Mouse (Mus musculus): ENCODE data around the gene Gpn2. TPM values are rescaled to one million over a fixed set of nuclear protein-coding genes. Genes with fewer than 3 reads are reported as not detected.

Gene Gpn2
- total and polyA plus RNA-seq, 3 experiments, result 35.9 to 36.8 (median 36.2) TPM

DNA sequence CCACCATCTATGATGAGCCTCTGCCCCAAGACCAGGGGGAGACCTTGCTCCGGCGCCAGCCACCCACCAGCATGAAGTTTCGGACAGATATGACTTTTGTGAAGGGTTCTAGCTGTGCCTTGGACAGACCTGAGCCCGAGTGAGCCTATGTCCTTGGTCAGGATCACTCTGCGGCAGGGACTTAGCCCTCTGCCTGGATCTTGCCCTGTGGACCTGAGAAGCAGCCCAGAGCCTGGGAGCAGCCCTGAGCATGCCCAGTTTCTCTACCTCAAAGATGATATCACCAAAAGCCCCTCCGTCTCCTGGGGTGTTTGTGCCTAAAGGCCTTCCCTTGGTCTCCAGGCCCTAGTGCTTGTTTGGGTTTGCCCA, 488 bp upstream of the Gpn2 start:
- peaks cover 6% of the 10 kb centered on the region; the same call in 1 of the 2 replicates for H3K79me2 ChIP-seq (replicated peaks; ENCODE audit: control insufficient read depth, extremely low read depth, insufficient read depth, poor library complexity, severe bottlenecking)
- H3K4me3 ChIP-seq (replicated peaks in 1 of 3; ENCODE audit: low read depth in 2 of 3, low read length in 2 of 3, poor library complexity in 1 of 3), result peak overlapping the region; percentile 78 to 99 (median 90)
- in situ Hi-C loops (cut with MboI; ENCODE audit: low pct_ligation_motif_present, low pct_unique_long_range_greater_than_20kb, low sequenced_read_pairs), result loop anchor here (25.0 kb wide), 1 partner anchor 504 kb away; the partner anchor contains the start of gene Cd52
- TF ChIP-seq USF1 (IDR thresholded peaks at IDR 0.05; ENCODE audit: low read depth, low read length) (no peak), KAT2A (IDR thresholded peaks at IDR 0.05; ENCODE audit: insufficient replicate concordance, low read length) (no peak), SMC3 (IDR thresholded peaks at IDR 0.05; ENCODE audit: low read depth, low read length) (no peak), HCFC1 (IDR thresholded peaks at IDR 0.05; ENCODE audit: low read depth, low read length) (no peak), CHD1 (IDR thresholded peaks at IDR 0.05; ENCODE audit: low read depth, low read length) (no peak), MAFK (IDR thresholded peaks at IDR 0.05; ENCODE audit: insufficient replicate concordance, low read length) (no peak), USF2 (conservative IDR thresholded peaks at IDR 0.05; ENCODE audit: low read depth, low read length) (no peak), NRF1 (IDR thresholded peaks at IDR 0.05; ENCODE audit: low read depth, low read length) (no peak), ZMIZ1 (IDR thresholded peaks at IDR 0.05; ENCODE audit: low read depth, low read length) (no peak), POLR2A (IDR thresholded peaks at IDR 0.05; ENCODE audit: low read depth, low read length) (no peak), E2F4 (IDR thresholded peaks at IDR 0.05; ENCODE audit: insufficient replicate concordance, low read depth, low read length) (no peak), CTCF (conservative IDR thresholded peaks at IDR 0.05 in 1 of 2, IDR thresholded peaks at IDR 0.05 in 1 of 2; ENCODE audit: low read depth in 2 of 2, low read length in 2 of 2) (no peak), EP300 (IDR thresholded peaks at IDR 0.05; ENCODE audit: low read length) (no peak), TBP (conservative IDR thresholded peaks at IDR 0.05; ENCODE audit: low read depth, low read length) (no peak), MAX (IDR thresholded peaks at IDR 0.05; ENCODE audit: low read length) (no peak), UBTF (IDR thresholded peaks at IDR 0.05; ENCODE audit: low read depth, low read length) (no peak), BHLHE40 (IDR thresholded peaks at IDR 0.05; ENCODE audit: low read depth, low read length) (no peak), ETS1 (conservative IDR thresholded peaks at IDR 0.05; ENCODE audit: low read depth, low read length) (no peak), PAX5 (IDR thresholded peaks at IDR 0.05; ENCODE audit: low read length) (no peak)
- peak overlapping the region; percentile 88 for H3K9ac ChIP-seq (ENCODE audit: insufficient read depth, low read depth)
- no peaks in the 10 kb centered on the region for H3K9me3 ChIP-seq (replicated peaks; ENCODE audit: low read length)
- dilution Hi-C loops (cut with MboI; ENCODE audit: extremely low pct_ligation_motif_present, extremely low pct_unique_long_range_greater_than_20kb, low sequenced_read_pairs), result no loop called here
- peak overlapping the region; percentile 91 for H3K4me2 ChIP-seq (ENCODE audit: insufficient read depth, low read depth, poor library complexity, severe bottlenecking)
- peaks cover 59 to 73% of the 10 kb centered on the region in 2 experiments for H3K36me3 ChIP-seq (replicated peaks in 1 of 2; ENCODE audit: control insufficient read depth in 1 of 2, insufficient read depth in 1 of 2, low read length in 1 of 2)
- peaks cover 2 to 30% of the 10 kb centered on the region in 2 experiments; a peak in 3 of 4 replicates for H3K4me1 ChIP-seq (ENCODE audit: control insufficient read depth in 1 of 2, insufficient read depth in 2 of 2)
- H3K27me3 ChIP-seq (replicated peaks), result no peaks in the 10 kb centered on the region
- peak overlapping the region; percentile 66 for H3K27ac ChIP-seq (ENCODE audit: insufficient read depth, low read depth)
- DNase-seq (ENCODE audit: extremely low read depth), result no peak

DNA sequence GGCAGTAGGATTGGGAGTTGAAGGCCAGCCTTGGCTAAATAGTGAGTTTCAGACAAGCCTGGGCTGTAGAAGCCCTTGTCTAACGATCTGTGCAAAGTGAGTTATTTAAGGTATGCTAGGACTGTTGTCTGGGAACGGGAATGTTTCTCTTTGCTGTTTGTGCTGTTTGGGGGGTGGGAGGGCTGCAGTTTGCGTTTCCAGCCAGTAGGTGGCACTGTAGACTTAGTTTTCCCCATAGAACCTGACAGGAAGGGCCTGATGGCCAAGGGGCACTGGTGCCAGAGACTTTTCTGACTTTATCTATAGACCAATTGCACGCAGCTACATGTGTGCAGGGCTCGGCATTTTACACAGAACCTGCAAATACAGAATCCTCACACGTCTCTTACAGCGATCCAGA, 8.4 kb downstream of the Gpn2 start:
- peak; percentile 62 for DNase-seq (ENCODE audit: extremely low read depth)
- Histone ChIP-seq H3K4me2 (ENCODE audit: insufficient read depth, low read depth, poor library complexity, severe bottlenecking) (no peak overlapping the region), H3K9me3 (replicated peaks; ENCODE audit: low read length) (no peaks in the 10 kb centered on the region), H3K4me1 (ENCODE audit: control insufficient read depth in 1 of 2, insufficient read depth in 2 of 2) (peaks cover 12 to 33% of the 10 kb centered on the region in 2 experiments), H3K27ac (ENCODE audit: insufficient read depth, low read depth) (no peak overlapping the region), H3K27me3 (replicated peaks) (no peaks in the 10 kb centered on the region), H3K36me3 (replicated peaks in 1 of 2; ENCODE audit: control insufficient read depth in 1 of 2, insufficient read depth in 1 of 2, low read length in 1 of 2) (peaks cover 32 to 55% of the 10 kb centered on the region in 2 experiments), H3K9ac (ENCODE audit: insufficient read depth, low read depth) (no peak overlapping the region), H3K79me2 (replicated peaks; ENCODE audit: control insufficient read depth, extremely low read depth, insufficient read depth, poor library complexity, severe bottlenecking) (no peaks in the 10 kb centered on the region; the same call in 1 of the 2 replicates), H3K4me3 (replicated peaks in 1 of 3; ENCODE audit: low read depth in 2 of 3, low read length in 2 of 3, poor library complexity in 1 of 3) (no peak overlapping the region)
- dilution Hi-C loops (cut with MboI; ENCODE audit: extremely low pct_ligation_motif_present, extremely low pct_unique_long_range_greater_than_20kb, low sequenced_read_pairs), result no loop called here
- TF ChIP-seq RAD21 (IDR thresholded peaks at IDR 0.05; ENCODE audit: low read depth, low read length) (peak; percentile 79), KAT2A (IDR thresholded peaks at IDR 0.05; ENCODE audit: insufficient replicate concordance, low read length) (no peak), ZC3H11A (IDR thresholded peaks at IDR 0.05; ENCODE audit: low read depth, low read length) (peak; percentile 3; the same call in 1 of the 2 replicates), CTCF (conservative IDR thresholded peaks at IDR 0.05 in 1 of 2, IDR thresholded peaks at IDR 0.05 in 1 of 2; ENCODE audit: low read depth in 2 of 2, low read length in 2 of 2) (peak; percentile 68 to 83), SMC3 (IDR thresholded peaks at IDR 0.05; ENCODE audit: low read depth, low read length) (peak; percentile 77), MYC (IDR thresholded peaks at IDR 0.05; ENCODE audit: low read depth, low read length) (no peak), HCFC1 (IDR thresholded peaks at IDR 0.05; ENCODE audit: low read depth, low read length) (no peak), TBP (conservative IDR thresholded peaks at IDR 0.05; ENCODE audit: low read depth, low read length) (no peak), MXI1 (IDR thresholded peaks at IDR 0.05; ENCODE audit: low read depth, low read length) (no peak), USF1 (IDR thresholded peaks at IDR 0.05; ENCODE audit: low read depth, low read length) (no peak)
- in situ Hi-C loops (cut with MboI; ENCODE audit: low pct_ligation_motif_present, low pct_unique_long_range_greater_than_20kb, low sequenced_read_pairs), result loop anchor here (25.0 kb wide), 1 partner anchor 495 kb away; the partner anchor contains the start of gene Cd52
